Mouse (Mus musculus) right cerebral cortex, postnatal 14 days (tissue): Measurements from ENCODE around the gene Acad11.

Experiments
- DNase-seq: peaks from one replicate; pipeline ENCODE4 v3.0.0; 2022

The Acad11 gene

DNA sequence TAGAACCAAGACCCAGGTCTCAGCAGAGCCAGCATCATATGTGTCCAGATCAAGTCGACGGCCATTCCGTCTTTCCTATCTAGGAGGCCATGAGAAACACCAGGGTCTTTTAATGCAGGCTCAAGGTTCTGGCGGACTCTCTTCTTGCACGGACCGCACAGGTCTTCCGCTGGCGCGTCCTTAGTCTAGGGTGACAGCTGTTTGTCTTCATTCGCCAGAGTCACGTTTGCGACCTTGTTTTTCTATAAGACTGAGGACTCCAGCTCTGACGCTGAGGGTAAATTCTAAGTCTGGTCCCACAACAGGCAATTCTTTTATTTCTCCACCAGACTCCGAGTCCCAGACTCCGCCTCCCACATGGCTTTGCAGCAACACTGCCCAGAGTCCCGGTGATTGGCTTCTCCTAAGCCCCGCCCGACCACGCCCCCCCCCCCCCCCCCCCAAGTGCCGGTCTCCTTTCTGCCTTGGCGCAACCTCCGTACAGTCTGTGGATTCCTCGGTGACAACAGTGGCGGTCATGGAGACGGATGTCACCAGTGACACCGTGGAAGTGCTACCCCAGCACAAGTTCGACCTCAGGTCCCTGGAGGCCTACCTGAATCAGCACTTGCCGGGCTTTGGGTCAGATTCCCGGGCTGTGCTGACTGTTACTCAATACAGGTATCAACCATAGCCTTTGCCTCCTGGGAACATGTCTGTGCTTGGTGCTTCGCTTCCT is at the start of gene Acad11:
TSS of gene Acad11 (plus strand) at position 134 of the 718 bp plus-strand sequence.
- peak; percentile 78 for DNase-seq

DNA sequence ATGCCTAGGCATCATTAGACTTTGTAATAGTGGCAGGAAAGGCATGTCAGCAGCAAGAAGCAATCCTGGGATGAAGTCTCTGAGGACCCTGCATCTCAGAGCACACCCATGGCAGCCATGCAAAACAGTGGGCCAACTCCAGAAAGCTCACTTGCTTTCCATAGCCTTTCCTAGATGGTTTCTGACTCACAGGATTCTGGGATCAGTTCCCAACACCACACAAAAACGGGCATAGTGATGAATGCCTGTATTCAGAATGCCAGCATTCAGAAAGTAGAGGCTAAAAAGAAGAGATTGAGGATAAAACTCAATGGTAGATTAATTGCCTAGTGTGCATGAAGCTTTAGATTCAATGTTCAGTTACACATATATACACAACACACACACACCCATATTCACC is 48.7 kb upstream of the Acad11 start:
- DNase-seq = no peak

DNA sequence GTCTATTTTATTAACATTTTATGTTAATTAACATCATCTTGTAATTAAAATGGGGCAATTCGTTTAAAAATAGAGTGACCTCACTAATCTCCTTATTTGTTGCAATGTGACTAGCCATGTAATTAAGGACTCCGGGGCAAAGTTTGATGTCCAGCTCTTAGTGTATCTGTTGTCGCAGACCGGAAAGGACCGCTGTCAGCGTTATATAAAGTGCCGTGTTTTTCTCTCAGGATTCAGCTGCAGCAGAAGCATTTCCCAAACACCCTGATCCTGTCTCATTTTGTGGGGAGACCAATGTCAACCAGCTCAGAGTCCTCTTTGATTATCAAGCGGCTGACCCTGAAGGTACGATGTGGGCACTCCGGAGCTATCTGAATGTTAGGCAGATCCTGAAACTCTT is 42.2 kb upstream of the Acad11 start:
- DNase-seq = no peak

DNA sequence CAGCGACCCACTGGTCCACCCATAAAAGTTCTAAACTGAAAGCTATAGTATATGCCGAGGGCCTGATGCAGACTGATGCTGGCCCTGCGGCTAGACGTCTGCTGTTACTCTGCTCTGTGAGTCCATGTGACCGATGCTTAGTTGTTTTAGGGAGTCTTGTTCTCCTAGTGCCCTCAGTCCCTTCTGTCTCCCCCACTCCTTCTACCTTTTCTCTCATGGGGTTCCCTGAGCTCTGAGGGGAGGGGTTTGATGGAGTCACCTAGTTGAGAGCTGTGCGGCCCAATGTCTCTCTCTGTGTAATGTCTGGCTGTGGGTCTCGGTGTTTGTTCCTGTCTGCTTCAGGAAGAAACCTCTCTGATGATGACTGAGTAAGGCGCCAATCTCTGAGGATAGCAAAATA is 36.0 kb upstream of the Acad11 start:
- no peak for DNase-seq

DNA sequence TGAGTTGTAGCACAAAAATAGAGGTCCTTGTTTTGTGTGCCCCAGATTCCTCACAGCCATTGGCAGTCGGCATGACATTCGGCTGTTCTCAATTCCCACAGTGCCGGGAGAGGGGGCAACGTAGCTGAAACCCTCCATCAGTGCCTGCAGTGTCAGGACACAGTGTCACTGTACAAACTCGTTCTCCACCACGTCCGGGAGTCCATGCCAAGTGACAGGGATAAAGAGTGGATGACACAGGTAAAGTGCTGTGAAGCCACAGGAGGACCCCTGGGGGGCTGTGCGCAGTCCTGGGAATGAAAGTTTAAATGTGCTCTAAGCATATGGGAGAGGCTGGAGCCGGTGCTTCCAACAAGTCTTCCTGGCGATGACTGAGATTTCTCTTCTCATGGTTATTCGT is 33.3 kb upstream of the Acad11 start:
- DNase-seq = no peak

DNA sequence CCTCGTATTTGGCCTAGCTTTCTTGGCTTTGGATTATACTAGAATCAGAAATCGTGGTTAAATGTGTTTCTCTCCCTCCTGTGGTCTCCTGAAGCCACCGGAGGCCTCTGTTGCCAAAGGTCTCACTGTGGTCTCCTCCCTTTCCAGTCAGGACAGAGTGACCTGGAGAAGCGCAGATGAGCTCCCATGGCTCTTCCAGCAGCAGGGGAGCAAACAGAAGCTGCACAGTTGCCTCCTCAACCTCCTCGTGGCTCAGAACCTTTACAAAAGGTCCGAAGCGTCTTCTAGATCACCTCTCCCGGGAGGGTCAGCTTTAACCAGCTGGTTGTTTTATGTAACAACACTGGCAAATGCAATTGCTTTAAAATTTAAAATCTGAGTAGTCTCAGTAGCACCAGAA is 28.9 kb upstream of the Acad11 start:
- DNase-seq = no peak

DNA sequence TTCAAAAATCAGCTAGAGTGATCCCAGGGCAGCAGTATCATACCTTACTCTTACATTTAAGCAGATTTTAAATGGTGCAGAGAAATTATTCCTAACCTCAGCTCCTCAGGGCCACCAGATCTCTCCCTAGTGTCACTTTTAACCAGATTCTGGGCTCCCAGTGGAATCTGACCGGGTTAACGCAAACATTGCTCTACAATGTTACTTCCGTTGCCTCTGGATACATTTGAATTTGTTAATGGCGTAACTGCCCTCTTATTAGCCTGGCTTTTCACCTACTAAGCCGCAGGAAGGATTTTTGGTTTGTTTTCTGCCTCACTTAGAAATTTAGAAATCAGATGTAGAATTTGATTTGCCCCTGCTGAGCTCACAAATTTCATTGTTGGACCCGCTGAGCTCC is 28.5 kb upstream of the Acad11 start:
- no peak for DNase-seq

DNA sequence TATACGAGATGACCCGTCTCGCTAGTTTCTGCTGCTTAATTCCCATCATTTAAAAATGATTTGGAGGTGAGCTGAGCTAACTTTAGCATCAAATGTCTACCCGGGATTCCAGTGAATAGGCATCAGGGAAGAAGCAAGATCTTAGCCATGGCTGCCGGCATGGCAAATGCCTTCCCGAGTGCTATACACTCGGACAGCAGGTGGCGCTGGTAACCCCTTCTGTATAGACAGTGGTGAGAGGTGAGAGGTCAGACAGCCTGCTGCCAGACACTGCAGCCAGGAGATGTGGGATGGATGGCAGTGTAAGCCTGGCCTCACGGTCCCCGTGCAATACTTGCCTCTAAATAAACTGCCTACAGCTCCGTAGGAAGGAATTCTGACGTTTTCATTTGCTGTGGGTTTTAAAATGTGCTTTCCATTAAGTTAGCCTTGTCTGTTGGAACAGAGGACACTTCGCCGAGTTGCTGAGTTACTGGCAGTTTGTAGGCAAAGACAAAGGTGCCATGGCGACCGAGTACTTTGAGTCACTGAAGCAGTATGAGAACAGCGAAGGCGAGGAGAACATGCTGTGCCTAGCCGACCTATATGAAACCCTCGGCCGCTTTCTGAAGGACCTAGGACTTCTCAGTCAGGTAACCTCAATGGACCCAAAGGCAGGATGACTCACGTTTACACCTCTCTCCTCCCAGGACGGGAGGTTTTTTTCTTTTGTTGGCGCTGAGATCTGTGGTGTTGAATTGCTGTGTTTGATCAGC is 27.7 kb upstream of the Acad11 start:
- peak; percentile 87 for DNase-seq

DNA sequence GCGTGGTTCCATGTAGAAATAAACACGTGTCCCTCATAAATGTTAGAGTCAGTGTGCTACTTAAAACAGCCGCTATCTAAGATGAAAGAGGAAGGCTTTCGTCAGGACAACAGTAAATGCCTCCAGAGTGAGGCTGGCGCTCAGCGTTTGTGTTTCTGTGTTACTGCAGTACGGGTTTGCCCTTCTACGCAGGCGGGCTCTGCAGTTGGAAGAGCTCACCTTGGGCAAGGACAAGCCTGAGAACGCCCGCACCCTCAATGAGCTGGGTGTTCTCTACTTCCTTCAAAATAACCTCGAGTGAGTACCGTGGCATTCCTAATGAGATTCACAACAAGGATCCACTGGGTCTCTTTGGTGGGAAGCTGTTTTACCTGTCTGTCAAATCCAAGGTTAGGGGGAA is 24.9 kb upstream of the Acad11 start:
- DNase-seq = no peak

DNA sequence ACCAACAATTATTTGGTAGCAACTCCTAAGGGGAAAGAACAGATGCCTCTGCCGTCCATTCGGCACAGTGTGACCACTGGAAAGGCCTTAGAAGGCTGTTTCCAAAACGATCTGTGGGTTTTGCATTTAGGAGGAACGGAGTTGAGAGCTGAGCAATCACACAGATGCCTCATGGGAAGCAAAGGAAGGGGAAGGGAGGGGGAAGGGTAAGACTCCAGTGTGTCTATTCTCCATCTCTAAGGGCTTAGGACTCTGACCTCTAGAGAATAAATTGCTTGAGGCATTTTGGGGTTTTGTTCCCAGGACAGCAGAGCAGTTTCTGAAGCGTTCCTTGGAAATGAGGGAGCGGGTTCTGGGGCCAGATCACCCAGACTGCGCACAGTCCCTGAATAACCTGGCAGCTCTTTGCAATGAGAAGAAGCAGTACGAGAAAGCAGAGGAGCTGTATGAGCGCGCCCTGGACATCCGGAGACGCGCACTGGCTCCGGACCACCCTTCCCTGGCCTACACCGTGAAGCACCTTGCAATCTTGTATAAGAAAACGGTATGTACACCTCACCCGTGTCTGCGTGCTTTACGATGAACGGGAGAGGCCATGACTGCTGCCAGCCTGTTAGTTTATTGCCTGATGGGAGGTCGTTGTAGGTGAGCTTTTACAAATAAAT is 24.0 kb upstream of the Acad11 start:
- no peak for DNase-seq

DNA sequence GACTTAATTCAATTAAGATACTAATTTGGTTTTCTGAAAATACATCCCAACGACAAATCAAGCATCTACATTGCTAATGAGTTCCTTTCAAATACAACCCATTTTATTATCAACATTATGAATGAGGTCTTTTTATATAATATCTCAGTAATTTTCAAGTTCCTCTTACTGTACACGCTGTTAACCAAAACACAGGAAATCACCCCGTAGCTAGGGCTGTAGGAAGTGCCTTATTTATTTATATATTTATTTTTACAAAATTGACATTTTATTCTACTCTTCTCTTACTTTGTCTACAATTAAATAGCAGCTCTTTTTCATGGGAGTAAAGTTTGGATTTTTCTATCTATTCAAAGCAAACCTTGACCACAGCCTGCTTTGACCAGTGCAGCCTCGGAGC is 23.4 kb upstream of the Acad11 start:
- DNase-seq = no peak

DNA sequence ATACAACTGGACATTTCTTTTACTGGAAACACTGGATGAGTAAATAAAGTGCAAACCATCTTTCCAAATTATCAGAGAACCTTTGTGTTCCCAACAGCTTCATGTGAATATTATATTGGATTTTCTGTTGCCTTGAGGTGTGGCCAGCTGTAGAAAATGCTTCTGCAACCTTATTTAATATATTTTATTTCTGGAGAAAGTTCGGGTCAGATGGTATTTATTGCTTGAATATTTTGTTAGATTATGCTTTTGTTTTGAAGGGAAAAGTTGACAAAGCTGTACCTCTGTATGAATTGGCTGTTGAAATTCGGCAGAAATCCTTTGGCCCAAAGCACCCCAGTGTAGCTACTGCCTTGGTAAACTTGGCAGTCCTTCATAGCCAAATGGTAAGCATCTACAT is 22.8 kb upstream of the Acad11 start, which contains the start of gene Gm28305:
TSS of gene Gm28305 (plus strand) at position 301 of the 400 bp plus-strand sequence.
- no peak for DNase-seq

DNA sequence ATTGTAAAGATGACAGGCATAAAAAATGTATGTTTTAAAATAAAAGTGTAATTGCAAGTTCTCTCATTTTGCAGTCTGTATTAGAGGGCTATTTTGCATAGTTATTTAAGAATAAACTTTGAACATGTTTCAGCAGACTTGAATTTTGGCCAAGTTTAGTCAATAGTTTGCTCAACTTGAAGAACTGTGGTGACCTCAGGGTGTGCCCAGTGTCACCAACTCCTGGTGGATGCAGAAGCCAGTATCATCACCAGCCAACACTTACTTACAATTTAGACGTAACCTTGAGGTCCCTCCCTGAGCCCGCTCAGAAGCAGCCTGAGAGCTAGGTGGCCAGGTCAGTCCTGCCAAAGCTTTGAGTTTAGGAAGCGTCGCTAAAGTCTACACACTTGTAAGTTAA is 19.5 kb upstream of the Acad11 start:
- no peak for DNase-seq

DNA sequence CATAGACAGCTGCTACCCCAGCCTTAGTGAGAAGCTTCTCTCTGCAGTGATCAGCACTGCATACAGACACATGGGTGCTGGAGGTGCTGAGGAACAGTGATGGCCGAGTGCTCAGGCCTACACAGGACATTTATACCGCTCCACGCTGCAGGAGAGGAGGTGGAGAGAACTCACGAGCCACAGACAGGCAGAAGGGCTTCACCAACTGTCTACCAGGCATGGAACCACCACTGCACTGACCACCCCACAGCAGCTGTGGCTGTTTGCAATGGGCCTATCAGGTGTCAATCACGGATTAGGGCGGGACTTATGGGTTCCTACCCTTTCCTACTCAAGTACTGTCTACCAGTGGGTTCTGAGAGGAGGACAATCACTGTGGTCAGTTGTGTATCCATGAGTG is 12.1 kb upstream of the Acad11 start:
- DNase-seq = no peak

DNA sequence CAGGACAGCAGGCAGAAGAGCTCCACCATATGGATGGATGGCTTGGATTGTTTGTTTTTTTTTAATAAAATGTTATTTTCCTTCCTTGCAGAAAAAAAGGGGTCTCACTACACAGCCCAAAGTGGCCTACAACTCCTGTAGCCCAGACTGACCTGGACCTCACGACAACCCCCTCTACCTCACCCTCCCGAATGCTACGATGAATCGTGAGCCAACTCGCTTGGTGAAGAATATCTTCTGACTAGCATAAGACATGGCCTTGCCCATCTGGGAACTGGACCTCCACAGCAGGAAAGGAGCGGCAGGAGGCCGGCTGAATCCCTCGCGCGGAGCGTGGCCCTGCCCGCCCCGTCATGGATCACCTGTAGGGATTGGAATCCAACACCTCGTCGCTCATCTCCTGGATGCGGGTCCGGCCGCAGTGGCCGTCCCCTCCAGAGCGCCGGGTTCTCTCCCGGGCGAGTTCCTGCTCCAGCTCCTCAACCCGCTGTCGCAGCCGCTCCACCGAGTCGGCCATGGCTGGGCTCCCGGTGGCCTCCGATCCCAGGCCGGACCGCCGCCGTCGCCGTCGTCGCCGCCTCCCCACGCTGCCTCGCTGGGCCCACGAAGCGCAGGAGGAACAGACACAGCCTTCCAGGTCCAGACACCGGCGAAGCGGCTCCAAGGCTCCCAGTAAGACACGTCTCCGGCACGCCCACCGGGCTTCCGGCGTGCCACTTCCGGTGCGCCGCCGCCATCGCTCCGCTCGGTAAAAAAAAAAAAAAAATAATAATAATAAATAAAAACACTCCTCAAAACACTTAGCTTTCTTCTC is 540 bp upstream of the Acad11 start, which contains the start of gene Uba5:
TSS of gene Uba5 (minus strand) at position 705 of the 814 bp plus-strand sequence.
- peak; percentile 75 for DNase-seq

DNA sequence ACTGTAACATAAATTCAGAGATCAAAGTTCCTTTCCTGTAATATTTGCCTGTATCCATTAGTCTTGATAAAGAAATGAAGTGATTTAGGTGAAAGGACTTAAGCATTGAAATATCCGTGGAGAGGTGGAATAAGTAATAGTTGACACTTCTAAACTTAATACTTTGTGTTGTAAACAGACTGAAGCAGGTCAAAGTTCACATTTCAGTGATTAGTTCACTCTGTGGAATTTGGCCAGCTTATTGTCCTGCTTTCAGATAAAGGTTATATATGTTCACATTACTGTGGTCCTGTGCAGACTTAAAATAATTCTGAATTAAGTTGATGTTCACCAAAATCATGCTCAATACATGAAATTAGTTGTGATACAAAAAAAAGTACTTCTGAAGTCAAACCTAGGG is 1.4 kb downstream of the Acad11 start:
- DNase-seq = no peak

DNA sequence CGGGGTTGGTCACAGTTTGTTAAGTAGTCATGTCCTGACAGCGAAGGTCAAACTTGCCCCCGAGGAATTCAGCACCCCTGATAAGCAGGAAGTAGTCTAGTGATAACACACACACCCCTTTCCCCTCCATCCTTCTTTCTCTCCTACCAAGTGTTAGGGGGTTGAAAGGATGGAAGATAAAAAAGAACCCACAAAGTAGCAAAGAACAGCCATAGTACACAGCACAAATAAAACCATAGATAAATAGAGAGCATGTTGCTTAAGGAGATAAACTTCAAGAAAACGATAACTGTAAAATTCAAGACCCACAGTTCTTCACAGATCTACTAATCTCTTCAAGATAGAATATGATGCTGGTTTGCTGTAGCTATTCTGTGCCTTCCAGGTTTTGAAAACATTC is 7.1 kb downstream of the Acad11 start:
- no peak for DNase-seq

DNA sequence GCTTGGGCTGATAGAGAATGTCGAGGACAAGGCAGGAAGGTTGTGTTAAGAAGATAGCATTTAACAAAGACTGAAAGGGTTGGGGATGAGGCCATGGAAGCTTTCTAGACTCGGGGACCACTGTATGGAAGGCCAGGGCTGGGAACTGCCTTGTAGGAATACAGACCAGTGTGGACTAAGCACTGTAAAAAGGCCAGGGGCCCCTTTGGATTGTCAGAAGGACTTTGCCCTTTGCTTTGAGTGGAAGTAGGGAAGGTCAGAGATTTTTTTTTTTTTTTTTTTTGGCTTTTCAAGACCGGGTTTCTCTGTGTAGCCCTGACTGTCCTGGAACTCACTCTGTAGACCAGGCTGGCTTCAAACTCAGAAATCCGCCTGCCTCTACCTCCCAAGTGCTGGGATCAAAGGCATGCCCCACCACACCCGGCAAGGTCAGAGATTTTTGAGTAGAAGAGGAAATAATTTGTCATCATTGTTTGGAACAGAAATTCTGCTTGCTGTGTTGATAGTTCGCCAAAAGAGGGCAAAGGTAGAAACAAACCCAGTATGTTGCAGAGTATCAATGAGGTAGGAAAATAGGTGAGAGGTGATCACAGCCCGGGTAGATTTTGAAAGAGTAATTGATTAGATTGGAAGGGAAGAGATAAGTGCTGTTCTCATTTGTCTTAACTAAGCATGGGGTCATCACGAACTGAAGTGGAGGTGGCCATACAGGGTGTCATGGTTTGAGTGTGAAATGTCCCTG is 7.9 kb downstream of the Acad11 start:
- no peak for DNase-seq

DNA sequence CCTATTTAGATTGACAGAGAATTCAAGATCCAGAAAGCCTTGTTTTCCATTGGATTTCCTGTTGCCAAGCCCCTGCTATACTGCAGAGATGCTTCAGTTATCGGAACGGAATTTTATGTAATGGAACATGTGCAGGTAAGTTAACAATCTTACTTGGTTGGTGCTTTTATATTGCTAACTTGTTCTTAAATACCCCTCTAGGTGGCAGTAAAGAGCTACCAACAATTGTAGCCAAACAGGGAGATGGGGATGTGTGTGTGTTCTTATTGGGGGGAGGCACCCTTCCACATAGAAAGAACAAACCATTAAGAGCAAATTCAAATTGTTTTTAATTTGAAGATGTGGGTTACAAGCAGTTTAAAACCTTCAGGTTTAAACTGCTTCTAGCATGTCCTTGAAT is 12.6 kb downstream of the Acad11 start:
- no peak for DNase-seq

DNA sequence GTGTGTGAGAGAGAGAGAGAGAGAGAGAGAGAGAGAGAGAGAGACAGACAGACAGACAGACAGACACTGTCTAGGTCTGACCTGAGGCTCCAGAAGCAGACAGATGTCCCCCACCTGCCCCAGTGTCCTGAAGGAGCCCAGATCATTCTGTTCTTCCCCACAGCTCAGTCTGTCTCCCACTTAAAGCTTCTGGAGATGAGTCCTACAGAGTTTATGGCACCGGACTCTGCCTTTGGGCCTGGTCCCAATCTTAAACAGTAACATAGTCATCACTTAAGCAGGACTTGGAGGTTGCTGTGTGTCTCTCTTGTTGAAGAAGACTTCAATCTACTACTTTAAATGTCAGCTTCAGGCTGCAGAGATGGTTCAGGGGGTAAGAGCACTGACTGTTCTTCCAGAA is 15.6 kb downstream of the Acad11 start:
- no peak for DNase-seq

DNA sequence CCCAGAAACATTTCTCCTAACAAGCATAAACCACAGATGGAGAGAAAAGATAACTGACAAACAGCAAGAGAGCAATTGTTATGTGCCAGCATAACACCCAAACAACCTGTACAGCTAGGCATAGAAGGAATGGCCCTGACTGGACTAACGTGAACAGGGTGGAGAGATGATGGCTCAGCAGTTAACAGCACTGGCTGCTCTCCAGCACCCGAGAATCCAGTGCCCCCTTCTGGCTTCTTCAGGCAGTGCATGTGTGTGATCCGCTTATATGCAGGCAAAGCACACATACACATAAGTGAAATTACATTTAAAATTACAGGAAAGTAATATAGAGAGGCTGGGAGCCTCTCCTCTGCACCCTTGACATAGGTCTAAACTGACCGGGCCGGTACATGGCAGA is 16.2 kb downstream of the Acad11 start:
- peak; percentile 43 for DNase-seq

DNA sequence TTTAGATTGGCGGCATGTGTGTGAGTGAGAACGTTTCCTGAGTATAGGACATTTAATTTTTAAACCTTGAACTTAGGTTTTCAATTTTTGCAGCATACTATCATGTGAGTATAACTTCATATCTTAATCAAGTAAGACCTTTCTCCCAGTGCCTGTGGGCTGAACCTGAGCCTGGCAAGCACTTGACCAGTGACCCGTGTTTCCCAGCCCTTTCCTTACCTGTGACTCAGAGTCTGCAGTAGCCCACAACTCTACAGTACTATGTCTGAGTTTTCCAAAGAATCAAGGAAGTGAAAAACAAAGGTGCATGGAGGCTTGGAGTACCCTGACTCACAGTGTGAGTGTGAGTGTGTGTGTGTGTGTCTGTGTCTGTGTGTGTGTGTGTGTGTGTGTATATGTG is 16.9 kb downstream of the Acad11 start:
- DNase-seq = no peak
